Mouse (Mus musculus) neural tube, embryonic 11.5 days (tissue): ENCODE results near the gene Rbm5. TPM values are rescaled to one million over a fixed set of nuclear protein-coding genes. Genes with fewer than 3 reads are reported as not detected.

ENCODE experiments used
- ATAC-seq: fragments of 200-750 bp; cut with Nextera tagmentation; 2 replicates; pipeline ENCODE4 v1.8.0; 2017; ENCODE audit warnings: moderate number of reproducible peaks, mild to moderate bottlenecking, moderate TSS enrichment, moderate library complexity; ENCODE audit not compliant: insufficient read depth, low FRiP score, low TSS enrichment
- DNase-seq: peaks from one replicate; pipeline ENCODE4 v3.0.0-alpha.2; 2015; ENCODE audit warnings: low spot score
- H3K27ac ChIP-seq: fragments of 300-500 bp; sonication (generic); 2 replicates; pipeline ENCODE4 v1.5.1; 2014; ENCODE audit warnings: low read depth, mild to moderate bottlenecking, low read length
- H3K27me3 ChIP-seq: fragments of 300-500 bp; sonication (generic); 2 replicates; pipeline ENCODE4 v1.6.1; 2014; ENCODE audit warnings: mild to moderate bottlenecking, low read length, mixed read lengths; ENCODE audit not compliant: control insufficient read depth, insufficient read depth
- H3K36me3 ChIP-seq: fragments of 300-500 bp; sonication (generic); 2 replicates; pipeline ENCODE4 v1.6.1; 2014; ENCODE audit warnings: mild to moderate bottlenecking, low read length, moderate library complexity, mixed read lengths; ENCODE audit not compliant: control insufficient read depth, insufficient read depth
- H3K4me1 ChIP-seq: fragments of 300-500 bp; sonication (generic); 2 replicates; pipeline ENCODE4 v1.6.1; 2014; ENCODE audit warnings: low read length, mixed read lengths; ENCODE audit not compliant: control insufficient read depth, insufficient read depth
- H3K4me2 ChIP-seq: fragments of 300-500 bp; sonication (generic); 2 replicates; pipeline ENCODE4 v1.6.1; 2014; ENCODE audit warnings: low read depth, mild to moderate bottlenecking, moderate library complexity
- H3K4me3 ChIP-seq: fragments of 300-500 bp; sonication (generic); 2 replicates; pipeline ENCODE4 v1.5.1; 2014; ENCODE audit warnings: low read depth, low read length
- H3K9ac ChIP-seq: fragments of 300-500 bp; sonication (generic); 2 replicates; pipeline ENCODE4 v1.6.1; 2014; ENCODE audit warnings: mild to moderate bottlenecking, low read length
- H3K9me3 ChIP-seq: fragments of 300-500 bp; sonication (generic); 2 replicates; pipeline ENCODE4 v1.6.1; 2016; ENCODE audit warnings: low read length; ENCODE audit not compliant: control insufficient read depth
- WGBS: fragments of 180-500 bp; shearing (Covaris S2); extraction: QIAGEN DNeasy Blood & Tissue Kit; methylation state at CpG from one replicate; pipeline ENCODE4 v1.1.7; 2014; 5-methylcytosine and 5-hydroxymethylcytosine counted together
- polyA plus RNA-seq: library from polyadenylated mRNA; unstranded; fragments of >200 nt; fragmentation: Nextera tagmentation; extraction: Ambion mirVana; gene quantifications from 2 replicates; pipeline ENCODE4 v1.2.1, GENCODE M21; 2014

The Rbm5 gene
- 196 and 197 TPM in 2 replicates for polyA plus RNA-seq

DNA sequence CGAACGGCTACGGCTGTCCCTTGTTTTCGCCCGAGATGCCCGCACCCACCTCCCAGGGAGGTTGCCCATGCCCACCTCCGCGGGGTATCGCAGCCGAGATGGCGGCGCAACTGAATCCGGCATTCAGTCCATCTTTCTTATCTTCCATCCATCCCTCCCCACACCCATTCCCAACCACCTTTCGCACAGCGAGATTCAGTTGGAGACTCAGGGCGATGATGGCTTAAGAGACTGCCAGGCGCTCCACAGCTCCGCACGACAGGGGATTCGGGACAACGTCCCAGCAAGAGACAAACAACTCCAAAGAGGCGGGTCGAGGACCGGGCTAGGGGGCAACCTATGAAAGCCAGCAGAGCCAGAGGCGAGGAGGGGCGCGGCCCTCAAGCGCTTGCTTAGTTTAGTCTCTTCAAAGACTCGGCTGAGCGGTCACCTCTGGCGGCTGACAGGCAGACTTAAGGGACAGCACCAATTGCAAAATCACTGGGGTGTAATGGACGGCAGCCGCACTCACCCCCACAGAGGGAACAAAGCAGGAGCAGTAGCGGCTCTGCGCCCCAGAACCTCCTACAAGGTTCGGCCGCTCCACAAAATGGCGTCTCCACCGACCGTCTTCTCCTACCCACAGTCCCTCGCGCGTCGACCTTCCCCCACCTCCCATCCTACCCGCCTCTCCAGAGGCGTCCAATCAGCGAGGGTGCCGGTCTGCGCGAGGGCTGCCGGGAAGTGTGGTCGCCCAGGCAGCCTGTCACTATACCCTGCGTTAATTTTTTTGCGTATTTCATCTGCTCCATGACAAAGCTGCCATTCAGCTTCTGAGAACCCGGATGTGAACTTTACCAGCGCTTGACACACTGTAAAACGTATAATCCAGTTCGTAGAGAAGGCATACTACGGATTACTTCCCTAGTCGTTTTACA is at the start of gene Rbm5:
Rbm5 (minus strand) TSS at position 623 of the 917 bp plus-strand sequence.
- Histone ChIP-seq H3K4me3 (peak within 1 kb of the TSS; percentile 99), H3K9ac (peak within 1 kb of the TSS; percentile 100), H3K4me1 (peaks cover 13% of the 10 kb centered on the region), H3K27ac (peak within 1 kb of the TSS; percentile 86), H3K36me3 (peaks cover 25% of the 10 kb centered on the region), H3K4me2 (peak within 1 kb of the TSS; percentile 69), H3K9me3 (no peaks in the 10 kb centered on the region), H3K27me3 (no peaks in the 10 kb centered on the region)
- ATAC-seq (peak; percentile 100), DNase-seq (peak; percentile 95)
- WGBS = under 1% methylated on average over 60 of the region's 60 CpGs

DNA sequence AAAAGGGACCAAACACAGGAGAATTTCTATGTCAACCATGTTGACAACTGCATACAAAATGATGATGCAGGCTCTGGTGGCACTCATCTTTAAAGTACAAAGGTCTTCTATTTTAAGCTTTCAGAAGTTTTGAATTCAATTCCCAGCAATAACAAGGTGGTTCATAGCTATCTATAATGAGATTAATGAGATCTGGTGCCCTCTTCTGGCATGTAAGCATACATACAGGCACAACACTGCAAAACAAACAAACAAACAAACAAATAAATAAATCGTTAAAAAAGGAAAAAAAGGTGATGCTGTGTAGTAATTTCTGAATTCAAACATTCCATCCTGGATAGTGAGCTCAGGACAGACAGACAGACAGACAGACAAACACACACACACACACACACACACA is 41.3 kb upstream of the Rbm5 start:
- Histone ChIP-seq H3K27ac (no peak overlapping the region), H3K27me3 (no peaks in the 10 kb centered on the region), H3K4me2 (no peak overlapping the region), H3K9me3 (no peaks in the 10 kb centered on the region), H3K9ac (no peak overlapping the region), H3K4me1 (no peaks in the 10 kb centered on the region), H3K4me3 (no peak overlapping the region), H3K36me3 (peaks cover 8% of the 10 kb centered on the region)
- no peak for DNase-seq
- 86% methylated on average over 1 of the region's 1 CpGs for WGBS
- ATAC-seq = no peak

DNA sequence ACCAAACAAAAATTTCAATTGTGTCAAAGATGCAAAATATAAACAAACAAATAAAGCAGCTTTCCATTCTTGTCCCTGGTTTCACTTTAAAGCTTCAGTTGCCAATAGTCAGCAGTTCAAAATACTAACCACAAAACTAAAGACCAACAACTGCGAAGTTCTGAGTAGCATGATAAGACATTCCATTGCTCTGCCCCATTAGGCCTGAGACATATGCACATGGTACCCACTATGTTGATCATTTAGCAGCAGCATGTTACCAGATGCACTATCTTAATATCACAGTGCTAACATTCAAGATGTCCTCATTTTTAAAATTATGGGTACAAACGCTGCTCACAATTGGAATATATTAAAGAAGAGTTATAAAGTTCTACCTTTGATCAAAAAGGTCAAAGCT is 40.2 kb upstream of the Rbm5 start:
- Histone ChIP-seq H3K9me3 (no peaks in the 10 kb centered on the region), H3K4me1 (no peaks in the 10 kb centered on the region), H3K27me3 (no peaks in the 10 kb centered on the region), H3K36me3 (peaks cover 3% of the 10 kb centered on the region), H3K9ac (no peak overlapping the region), H3K27ac (no peak overlapping the region), H3K4me2 (no peak overlapping the region), H3K4me3 (no peak overlapping the region)
- ATAC-seq (no peak), DNase-seq (no peak)
- WGBS = 93% methylated on average over 2 of the region's 2 CpGs

DNA sequence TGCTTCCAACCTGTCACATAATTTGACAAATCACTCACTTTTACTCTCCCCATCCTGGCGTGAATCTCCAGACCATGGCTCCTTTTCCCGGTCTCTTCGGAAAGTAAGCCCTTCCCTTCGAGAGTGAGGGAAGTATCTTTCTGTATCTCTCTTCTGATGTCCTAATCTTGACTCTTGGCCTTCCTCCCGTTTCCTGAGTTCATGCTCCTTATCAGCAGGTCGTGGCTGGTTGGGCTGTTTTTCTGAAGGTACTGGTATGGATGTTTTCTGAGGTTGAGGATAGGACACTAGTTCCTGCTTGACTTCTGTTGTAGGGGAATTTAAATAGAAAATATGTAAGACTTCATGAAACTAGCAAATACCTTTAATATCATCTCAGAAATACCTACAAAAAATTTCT is 20.9 kb upstream of the Rbm5 start:
- Histone ChIP-seq H3K9me3 (no peaks in the 10 kb centered on the region), H3K4me1 (no peaks in the 10 kb centered on the region), H3K4me2 (no peak overlapping the region), H3K27ac (no peak overlapping the region), H3K9ac (no peak overlapping the region), H3K27me3 (no peaks in the 10 kb centered on the region), H3K36me3 (peaks cover 14% of the 10 kb centered on the region), H3K4me3 (no peak overlapping the region)
- ATAC-seq (no peak), DNase-seq (no peak)
- 90% methylated on average over 6 of the region's 6 CpGs for WGBS

DNA sequence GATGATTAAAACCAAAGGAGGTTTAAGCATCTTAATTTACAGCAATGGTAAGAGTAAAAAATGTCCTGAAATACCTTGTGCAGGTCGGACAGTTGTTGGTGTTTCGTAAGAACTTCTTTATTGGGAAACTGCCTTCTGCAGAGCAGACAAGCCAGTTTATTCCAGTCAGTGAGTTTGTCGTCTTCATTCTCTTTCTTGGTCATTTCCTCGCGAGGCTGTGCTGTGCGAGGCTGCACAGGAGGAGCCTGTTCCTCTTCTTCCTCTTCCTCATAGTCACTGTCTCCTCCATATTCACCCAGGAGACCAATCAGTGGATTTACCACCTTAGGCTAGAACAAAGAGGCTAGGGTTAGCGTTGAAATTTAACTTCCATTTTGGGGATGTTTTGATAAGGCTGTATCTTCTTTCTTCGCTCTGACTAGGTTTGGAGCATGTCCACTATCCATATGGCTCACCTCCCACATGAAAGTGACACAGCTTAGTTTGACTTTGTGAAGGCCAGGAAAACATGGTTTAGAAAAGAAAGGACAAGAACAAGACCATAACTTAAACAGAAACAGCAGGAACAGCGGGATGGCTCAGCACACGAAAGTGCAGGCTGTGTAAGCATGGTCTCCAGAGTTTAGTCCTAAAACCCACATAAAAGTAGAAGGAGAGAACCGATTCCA is 11.9 kb upstream of the Rbm5 start:
- H3K36me3 ChIP-seq = peaks cover 19% of the 10 kb centered on the region
- 94% methylated on average over 11 of the region's 11 CpGs for WGBS
- no peak for ATAC-seq

DNA sequence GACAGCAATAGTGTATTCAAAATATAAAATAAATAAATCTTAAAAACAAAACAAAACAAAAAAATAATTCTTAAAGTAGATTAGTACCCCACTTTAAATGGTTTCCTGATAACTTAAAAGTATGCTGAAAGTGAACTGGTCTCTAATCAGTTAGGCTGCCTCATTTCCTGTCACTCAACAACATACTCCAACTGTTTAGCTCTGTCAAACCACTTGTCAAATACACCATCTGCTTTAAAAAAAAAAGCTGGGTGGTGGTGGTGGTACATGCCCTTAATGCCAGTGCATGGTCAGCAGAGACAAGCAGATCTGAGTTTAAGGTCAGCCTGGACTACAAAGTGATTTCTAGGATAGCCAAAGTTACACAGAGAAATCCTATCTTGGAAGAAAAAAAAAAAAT is 6.0 kb upstream of the Rbm5 start:
- H3K4me2 ChIP-seq = no peak overlapping the region
- ATAC-seq (no peak), DNase-seq (no peak)
- H3K27ac ChIP-seq = no peak overlapping the region
- H3K4me1 ChIP-seq = no peaks in the 10 kb centered on the region
- H3K9ac ChIP-seq = no peak overlapping the region
- H3K4me3 ChIP-seq = no peak overlapping the region
- H3K36me3 ChIP-seq = peaks cover 10% of the 10 kb centered on the region
- H3K27me3 ChIP-seq = no peaks in the 10 kb centered on the region
- H3K9me3 ChIP-seq = no peaks in the 10 kb centered on the region

More for the DNA sequence above, 11.9 kb upstream of the Rbm5 start:
- no peaks in the 10 kb centered on the region for H3K9me3 ChIP-seq
- no peak overlapping the region for H3K27ac ChIP-seq
- no peaks in the 10 kb centered on the region for H3K4me1 ChIP-seq
- H3K9ac ChIP-seq = no peak overlapping the region
- no peak overlapping the region for H3K4me2 ChIP-seq
- H3K4me3 ChIP-seq = no peak overlapping the region
- DNase-seq = no peak
- H3K27me3 ChIP-seq = no peaks in the 10 kb centered on the region

DNA sequence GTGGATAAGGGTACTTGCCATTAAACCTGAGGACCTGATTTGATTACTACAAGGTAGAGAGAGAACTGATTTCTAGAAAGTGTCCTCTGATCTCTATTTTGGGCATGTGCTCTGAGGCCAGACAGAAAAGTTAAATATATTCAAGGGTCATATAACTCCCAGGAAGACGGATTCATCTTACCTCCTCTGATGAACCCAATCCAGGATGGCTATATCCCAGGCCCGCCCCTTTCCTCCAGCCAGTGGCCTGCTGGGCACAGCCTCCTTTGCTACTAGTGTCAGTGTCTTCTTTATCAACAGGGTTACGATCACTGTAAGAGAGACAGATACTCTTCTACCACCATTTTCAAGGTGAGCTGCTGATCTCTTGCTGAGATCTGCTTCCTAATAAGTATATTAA is 3.6 kb upstream of the Rbm5 start:
- H3K9me3 ChIP-seq = no peaks in the 10 kb centered on the region

DNA sequence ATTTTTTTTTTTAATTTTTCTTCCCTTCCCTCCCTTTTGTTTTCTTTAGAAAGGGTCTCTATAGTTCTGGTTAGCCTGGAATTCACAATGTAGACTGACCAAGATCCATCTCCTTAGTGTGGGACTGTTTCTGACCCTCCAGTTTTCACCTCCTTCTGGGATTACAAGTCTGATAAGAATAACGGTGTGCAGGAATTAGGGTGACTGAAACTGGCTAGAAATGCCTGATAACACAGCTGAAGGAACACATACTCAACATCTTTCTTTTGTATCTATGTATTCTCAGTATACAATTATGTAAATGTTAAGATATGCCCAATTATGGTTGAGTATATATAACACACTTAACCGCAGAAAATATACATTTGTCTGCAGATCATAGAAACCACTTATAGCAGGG is 986 bp upstream of the Rbm5 start:
- Histone ChIP-seq H3K4me2 (no peak overlapping the region), H3K36me3 (peaks cover 23% of the 10 kb centered on the region), H3K9ac (no peak overlapping the region), H3K4me3 (no peak overlapping the region), H3K4me1 (peaks cover 13% of the 10 kb centered on the region), H3K9me3 (no peaks in the 10 kb centered on the region), H3K27me3 (no peaks in the 10 kb centered on the region), H3K27ac (no peak overlapping the region)
- ATAC-seq = no peak
- WGBS = 78% methylated on average over 2 of the region's 2 CpGs
- no peak for DNase-seq

More for the DNA sequence above, 3.6 kb upstream of the Rbm5 start:
- H3K4me2 ChIP-seq = no peak overlapping the region
- peaks cover 9% of the 10 kb centered on the region for H3K36me3 ChIP-seq
- H3K9ac ChIP-seq = no peak overlapping the region
- ATAC-seq = no peak
- peaks cover 6% of the 10 kb centered on the region for H3K4me1 ChIP-seq
- no peaks in the 10 kb centered on the region for H3K27me3 ChIP-seq
- 95% methylated on average over 3 of the region's 3 CpGs for WGBS
- no peak for DNase-seq
- H3K4me3 ChIP-seq = no peak overlapping the region
- no peak overlapping the region for H3K27ac ChIP-seq

DNA sequence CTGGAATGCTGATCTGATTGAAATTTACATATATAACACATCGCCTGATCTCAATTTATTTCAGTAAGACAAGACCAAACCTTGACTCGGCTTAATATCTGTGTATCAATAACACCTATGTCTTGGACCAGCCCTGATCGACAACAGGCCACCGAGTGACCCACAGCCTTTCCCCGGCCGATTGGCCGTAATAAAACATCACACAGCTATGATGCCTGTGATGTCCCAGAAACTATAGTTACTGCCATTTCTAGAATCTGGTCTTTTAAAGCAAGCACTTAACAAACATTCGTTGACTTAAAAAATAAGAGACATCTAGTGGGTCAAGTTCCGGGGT is 791 bp downstream of the Rbm5 start:
- Histone ChIP-seq H3K4me3 (peak overlapping the region; percentile 99), H3K4me1 (peaks cover 13% of the 10 kb centered on the region), H3K9me3 (no peaks in the 10 kb centered on the region), H3K27ac (no peak overlapping the region), H3K9ac (peak overlapping the region; percentile 100), H3K4me2 (peak overlapping the region; percentile 69), H3K27me3 (no peaks in the 10 kb centered on the region), H3K36me3 (peaks cover 29% of the 10 kb centered on the region)
- ATAC-seq = no peak
- WGBS = 2% methylated on average over 9 of the region's 9 CpGs
- DNase-seq = no peak
